Mouse (Mus musculus) lung, adult 2 months (tissue): ENCODE measurements around the gene Adamts8. TPM values are rescaled to one million over a fixed set of nuclear protein-coding genes. Genes with fewer than 3 reads are reported as not detected.

ENCODE experiments used
- DNase-seq: peaks from one replicate; pipeline ENCODE4 v3.0.0; 2022
- H3K4me1 ChIP-seq: fragments of 200-500 bp; 2 replicates; pipeline ENCODE4 v1.6.1; 2011; ENCODE audit warnings: low read length; ENCODE audit not compliant: control insufficient read depth, insufficient read depth
- H3K4me3 ChIP-seq: fragments of 200-500 bp; replicated peaks from 2 replicates; pipeline ENCODE3; 2011; ENCODE audit warnings: low read depth, mild to moderate bottlenecking, control low read depth, low read length; ENCODE audit errors: extremely low read depth
- CTCF ChIP-seq: fragments of 200-500 bp; IDR thresholded peaks from 2 replicates; pipeline ENCODE4 v1.5.1; 2011; ENCODE audit warnings: mild to moderate bottlenecking, low read length, control low read depth; ENCODE audit not compliant: insufficient read depth
- POLR2A ChIP-seq: fragments of 200-500 bp; IDR thresholded peaks from 2 replicates; pipeline ENCODE4 v1.6.1; 2011; ENCODE audit warnings: low read depth, mild to moderate bottlenecking, control low read depth, low read length, borderline replicate concordance; ENCODE audit errors: extremely low read depth
- WGBS: fragments of 180-500 bp; shearing (Covaris S2); methylation state at CpG from one replicate; pipeline ENCODE4 v1.1.7; 2018; 5-methylcytosine and 5-hydroxymethylcytosine counted together
- polyA plus RNA-seq: library from polyadenylated mRNA; depleted of rRNA; stranded (reverse); fragments of >200 nt; gene quantifications from 2 replicates; pipeline ENCODE4 v1.2.3, GENCODE M21; 2012; rRNA removed

Gene Adamts8
- 8.6 and 11.8 TPM in 2 replicates for polyA plus RNA-seq

DNA sequence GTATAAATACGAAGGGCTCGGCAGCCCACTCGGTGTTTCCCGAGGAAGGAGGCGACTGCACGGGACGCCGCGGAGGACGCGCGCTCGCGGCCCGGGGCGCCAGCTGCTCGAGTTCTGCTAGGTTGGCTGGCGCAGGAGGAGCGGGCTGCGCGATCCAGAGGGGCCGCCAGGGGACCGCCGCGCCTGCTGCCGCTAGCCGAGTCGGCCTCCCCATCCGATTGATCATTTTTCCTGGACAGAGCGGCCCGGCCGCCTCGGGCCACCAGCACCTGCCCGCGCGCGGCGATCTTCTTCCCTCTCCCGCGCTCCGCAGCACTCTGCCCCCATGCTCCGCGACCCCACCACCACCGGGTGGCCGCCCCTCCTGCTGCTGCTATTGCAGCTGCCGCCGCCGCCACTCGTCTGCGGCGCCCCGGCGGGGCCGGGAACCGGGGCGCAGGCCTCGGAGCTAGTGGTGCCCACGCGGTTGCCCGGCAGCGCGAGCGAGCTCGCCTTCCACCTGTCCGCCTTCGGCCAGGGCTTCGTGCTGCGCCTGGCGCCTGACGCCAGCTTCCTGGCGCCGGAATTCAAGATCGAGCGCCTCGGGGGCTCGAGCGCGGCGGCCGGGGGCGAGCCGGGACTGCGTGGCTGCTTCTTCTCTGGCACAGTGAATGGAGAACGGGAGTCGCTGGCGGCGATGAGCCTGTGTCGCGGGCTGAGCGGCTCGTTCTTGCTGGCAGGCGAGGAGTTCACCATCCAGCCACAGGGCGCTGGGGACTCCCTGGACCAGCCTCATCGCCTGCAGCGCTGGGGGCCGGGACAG is at the start of gene Adamts8:
TSS of gene Adamts8 (plus strand) at position 51 of the 802 bp plus-strand sequence.
- DNase-seq, result peak; percentile 30
- Histone ChIP-seq H3K4me3 (peak within 1 kb of the TSS; percentile 40), H3K4me1 (no peaks in the 10 kb centered on the region)
- WGBS, result under 1% methylated on average over 96 of the region's 96 CpGs
- no peak for TF ChIP-seq POLR2A
- no peak for TF ChIP-seq CTCF

DNA sequence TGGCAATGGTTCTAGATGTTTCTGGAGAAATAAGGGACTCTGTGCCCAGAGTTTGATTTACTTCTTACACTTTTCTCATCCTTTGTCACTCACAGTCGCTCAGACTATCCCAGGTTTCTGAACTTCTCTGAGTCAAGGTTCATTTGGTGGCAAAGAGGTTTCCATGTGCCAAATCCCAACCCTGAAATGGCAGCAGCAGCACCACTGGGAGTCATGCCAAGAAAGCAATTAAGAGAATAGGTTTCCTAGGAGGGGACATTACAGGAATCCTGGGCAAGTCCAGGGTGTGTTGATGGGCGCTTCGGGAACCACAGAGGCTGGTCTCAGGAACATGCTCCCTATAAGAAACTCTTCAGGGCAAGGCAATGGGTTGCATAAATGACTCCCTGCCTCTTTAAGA is 46.7 kb upstream of the Adamts8 start:
- peaks cover 5% of the 10 kb centered on the region for H3K4me1 ChIP-seq
- no peak for DNase-seq
- 77% methylated on average over 3 of the region's 3 CpGs for WGBS
- no peak for TF ChIP-seq CTCF
- no peak for TF ChIP-seq POLR2A
- no peak overlapping the region for H3K4me3 ChIP-seq

GRCm38 (mm10) chr9:30896752-30897151 is 45.6 kb upstream of the Adamts8 start:
- peak; percentile 56 for DNase-seq
- TF ChIP-seq CTCF, result no peak
- TF ChIP-seq POLR2A, result no peak
- Histone ChIP-seq H3K4me1 (peaks cover 5% of the 10 kb centered on the region), H3K4me3 (no peak overlapping the region)
- 49% methylated on average over 5 of the region's 5 CpGs for WGBS

DNA sequence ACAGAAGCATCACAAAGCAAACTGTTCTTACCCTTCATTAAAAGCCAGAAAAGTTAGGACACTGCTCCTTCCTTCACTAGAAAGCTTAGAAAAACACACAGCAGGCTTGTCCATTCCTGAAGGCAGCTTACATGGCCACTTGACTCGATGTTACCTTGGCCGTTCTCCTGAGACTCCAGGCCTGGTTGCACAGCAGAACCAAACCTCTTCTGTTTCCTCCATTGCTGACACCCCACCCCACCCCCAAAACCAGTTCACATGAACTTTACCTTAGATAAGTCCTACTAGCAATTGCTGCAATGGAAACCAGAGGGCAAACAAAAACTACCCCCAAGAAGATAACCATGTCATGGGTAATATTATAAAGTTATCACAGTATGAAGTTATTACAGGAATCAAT is 45.2 kb upstream of the Adamts8 start:
- no peak for TF ChIP-seq CTCF
- no peak for TF ChIP-seq POLR2A
- Histone ChIP-seq H3K4me3 (no peak overlapping the region), H3K4me1 (peaks cover 5% of the 10 kb centered on the region)
- 51% methylated on average over 2 of the region's 2 CpGs for WGBS
- DNase-seq, result no peak

- no peak for DNase-seq
- H3K4me3 ChIP-seq, result no peak overlapping the region
- WGBS, result 89% methylated on average over 19 of the region's 19 CpGs
- no peaks in the 10 kb centered on the region for H3K4me1 ChIP-seq
- TF ChIP-seq POLR2A (no peak), CTCF (no peak)
Observed at GRCm38 (mm10) chr9:30902152-30902551, 40.2 kb upstream of the Adamts8 start.

GRCm38 (mm10) chr9:30902641-30903040 is 39.7 kb upstream of the Adamts8 start:
- Histone ChIP-seq H3K4me3 (no peak overlapping the region), H3K4me1 (no peaks in the 10 kb centered on the region)
- TF ChIP-seq POLR2A, result no peak
- TF ChIP-seq CTCF, result no peak
- WGBS, result 94% methylated on average over 7 of the region's 7 CpGs
- no peak for DNase-seq

- no peak overlapping the region for H3K4me3 ChIP-seq
- H3K4me1 ChIP-seq, result no peaks in the 10 kb centered on the region
- WGBS, result 87% methylated on average over 5 of the region's 5 CpGs
- TF ChIP-seq POLR2A, result no peak
- no peak for TF ChIP-seq CTCF
- no peak for DNase-seq
Observed at GRCm38 (mm10) chr9:30903266-30903665, 39.1 kb upstream of the Adamts8 start.

DNA sequence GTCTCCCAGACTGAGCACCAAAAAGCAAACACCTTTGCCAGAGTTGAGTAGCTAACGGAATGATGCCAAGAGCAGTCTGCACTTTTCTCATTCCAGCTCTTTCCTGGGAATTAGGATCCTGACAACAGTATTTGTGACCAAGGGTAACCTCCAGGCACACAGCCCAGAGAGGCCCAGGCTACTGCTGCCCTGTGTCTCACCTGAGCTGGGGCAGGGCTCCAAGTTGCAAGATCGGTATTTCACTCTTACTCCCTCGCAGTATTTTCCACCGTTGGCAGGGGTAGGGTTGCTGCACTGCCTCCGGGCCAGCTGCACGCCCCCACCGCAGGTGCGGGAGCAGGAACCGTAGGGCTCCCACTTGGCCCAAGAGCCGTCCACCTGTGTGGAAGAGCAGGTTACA is 36.5 kb upstream of the Adamts8 start:
- DNase-seq, result no peak
- Histone ChIP-seq H3K4me3 (no peak overlapping the region), H3K4me1 (no peaks in the 10 kb centered on the region)
- WGBS, result 61% methylated on average over 10 of the region's 10 CpGs
- TF ChIP-seq CTCF, result no peak
- TF ChIP-seq POLR2A, result no peak

DNA sequence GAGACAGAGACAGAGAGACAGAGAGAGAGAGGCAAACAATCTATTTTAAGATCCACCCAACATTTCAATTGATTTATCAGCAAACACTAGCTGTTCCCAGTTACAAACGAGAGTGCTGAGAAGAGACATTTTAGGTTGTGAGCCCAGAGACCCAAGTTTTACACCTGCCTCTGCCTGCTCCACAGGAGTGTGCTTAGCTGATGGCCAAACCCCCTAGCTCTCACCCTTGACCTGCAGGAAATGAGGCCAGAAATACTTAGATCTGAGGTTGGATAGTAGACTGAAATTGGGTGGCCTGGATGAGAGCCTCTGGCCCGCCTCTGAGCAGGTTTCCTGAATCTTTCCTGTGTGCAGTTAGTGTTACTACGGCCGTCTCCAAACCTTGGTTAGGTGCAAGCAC is 35.9 kb upstream of the Adamts8 start:
- whole genome bisulfite sequencing, result 71% methylated on average over 4 of the region's 4 CpGs
- TF ChIP-seq POLR2A (no peak), CTCF (no peak)
- no peaks in the 10 kb centered on the region for H3K4me1 ChIP-seq
- DNase-seq, result no peak
- H3K4me3 ChIP-seq, result no peak overlapping the region

DNA sequence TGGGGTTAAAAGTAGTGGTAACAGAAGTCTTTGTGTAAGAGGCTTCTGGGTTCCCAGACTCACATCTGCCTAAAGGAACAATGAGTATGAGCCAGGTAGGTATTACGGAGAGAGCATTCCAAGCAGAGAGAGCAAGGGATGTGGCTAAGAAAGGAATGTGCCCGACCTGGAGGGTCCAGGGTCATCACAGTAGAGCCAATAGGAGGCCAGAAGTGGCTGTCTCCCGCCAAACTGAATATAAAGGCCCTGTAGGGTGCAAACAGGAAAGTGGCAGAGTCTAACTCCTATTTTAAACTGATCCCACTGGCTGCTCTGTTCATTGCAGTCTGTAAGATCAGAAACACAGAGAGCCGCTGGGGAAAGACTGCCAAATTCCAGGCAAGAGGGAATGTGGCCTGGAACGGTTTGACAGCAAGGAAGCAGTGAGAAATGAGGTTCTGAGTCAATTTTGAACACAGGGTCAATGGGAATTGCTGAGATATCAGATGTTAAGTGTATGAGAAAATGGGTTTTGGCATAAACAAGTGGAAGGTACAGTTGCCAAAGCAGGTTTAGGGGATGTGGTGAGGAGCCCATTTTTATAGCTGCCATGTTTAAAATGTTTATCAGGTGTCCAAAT is 34.6 kb upstream of the Adamts8 start:
- H3K4me1 ChIP-seq, result no peaks in the 10 kb centered on the region
- TF ChIP-seq POLR2A, result no peak
- no peak for TF ChIP-seq CTCF
- 46% methylated on average over 5 of the region's 5 CpGs for WGBS
- no peak for DNase-seq
- H3K4me3 ChIP-seq, result no peak overlapping the region
